Mouse (Mus musculus) ES-E14 (cell line): Measurements from ENCODE around the gene Setd1a.

Source experiments
- CHD2 ChIP-seq: IDR thresholded peaks from 2 replicates; pipeline ENCODE4 v1.6.1; 2014; ENCODE audit warnings: mild to moderate bottlenecking, low read depth, low read length, inconsistent platforms
- MAFK ChIP-seq: IDR thresholded peaks from 2 replicates; pipeline ENCODE4 v1.6.1; 2014; ENCODE audit warnings: mild to moderate bottlenecking, low read depth, low read length, inconsistent platforms; ENCODE audit not compliant: insufficient read depth
- ZC3H11A ChIP-seq: IDR thresholded peaks from 2 replicates; pipeline ENCODE4 v1.6.1; 2012; ENCODE audit warnings: low read depth, mild to moderate bottlenecking, inconsistent platforms, low read length, borderline replicate concordance

GRCm38 (mm10) chr7:127769651-127770038 is 6.8 kb upstream of the Setd1a start, which contains the start of gene Orai3:
- TF ChIP-seq ZC3H11A (no peak), CHD2 (no peak), MAFK (no peak)
